Mouse (Mus musculus): ENCODE results near the gene Pik3c2b.
A peak's percentile ranks its signal among the peaks of the same experiment; 100 is the strongest.

The Pik3c2b gene

GRCm38 (mm10) chr1:133091483-133091882 lies 46.0 kb downstream of the Pik3c2b start:
- DNase-seq (ENCODE audit: low spot score in 2 of 2), result no peak

DNA sequence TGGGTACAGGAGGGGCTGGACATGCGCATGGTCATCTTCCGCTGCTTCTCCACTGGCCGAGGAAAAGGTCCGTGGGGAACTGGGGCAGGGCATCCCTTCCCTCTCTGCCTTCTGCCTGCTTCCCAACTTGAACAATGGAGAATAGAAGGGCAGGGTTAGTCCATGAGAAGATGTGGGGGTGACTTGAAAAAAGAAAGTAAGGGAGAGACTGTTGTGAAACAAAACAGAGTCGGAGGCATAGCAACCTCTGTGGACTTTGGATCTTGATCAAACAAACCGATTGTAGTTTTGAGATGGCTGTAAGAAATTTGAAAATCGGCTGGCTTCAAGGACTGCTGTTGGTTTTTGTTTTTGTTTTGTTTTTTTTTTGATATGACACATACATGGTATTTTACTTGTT lies 48.3 kb downstream of the Pik3c2b start:
- no peak for DNase-seq (ENCODE audit: low spot score in 2 of 2)

DNA sequence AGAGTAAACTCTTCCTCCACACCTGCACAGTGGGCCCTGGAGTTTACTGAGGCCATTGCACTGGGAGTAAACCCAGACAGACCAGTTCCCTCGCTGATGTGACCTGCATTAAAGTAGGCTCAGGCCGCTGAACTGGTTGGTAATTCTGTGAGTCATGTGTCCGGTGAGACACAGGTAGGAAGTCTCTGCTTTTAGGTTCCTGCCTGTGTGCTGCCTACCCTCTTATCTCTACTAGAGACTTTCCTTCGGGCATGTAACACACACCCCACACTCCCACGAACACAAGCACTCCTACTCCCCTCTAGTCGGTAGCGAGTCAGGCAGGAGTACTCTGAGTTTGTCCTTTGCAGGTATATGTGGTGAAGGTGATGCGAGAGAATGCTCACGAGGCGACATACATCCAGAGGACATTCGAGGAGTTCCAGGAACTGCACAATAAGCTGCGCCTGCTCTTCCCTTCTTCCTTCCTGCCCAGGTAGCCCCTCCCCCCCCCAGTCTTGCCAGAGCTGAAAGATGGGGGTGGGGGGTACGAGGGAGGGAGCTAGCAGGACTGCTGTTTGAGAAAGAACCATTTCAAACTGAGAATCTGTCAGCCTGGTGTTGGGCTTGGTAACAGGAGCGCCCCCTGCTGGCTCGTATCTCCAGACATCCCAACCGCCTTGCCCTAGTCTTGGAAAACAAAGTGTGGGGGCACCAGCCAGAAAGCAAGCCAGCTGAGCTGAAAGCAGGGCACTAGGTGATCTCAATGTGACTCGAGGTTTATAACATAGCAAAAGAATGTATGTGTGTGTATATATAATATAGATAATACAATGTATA lies 55.7 kb downstream of the Pik3c2b start:
- peak; percentile 51 to 68 for DNase-seq (ENCODE audit: low spot score in 2 of 2)

DNA sequence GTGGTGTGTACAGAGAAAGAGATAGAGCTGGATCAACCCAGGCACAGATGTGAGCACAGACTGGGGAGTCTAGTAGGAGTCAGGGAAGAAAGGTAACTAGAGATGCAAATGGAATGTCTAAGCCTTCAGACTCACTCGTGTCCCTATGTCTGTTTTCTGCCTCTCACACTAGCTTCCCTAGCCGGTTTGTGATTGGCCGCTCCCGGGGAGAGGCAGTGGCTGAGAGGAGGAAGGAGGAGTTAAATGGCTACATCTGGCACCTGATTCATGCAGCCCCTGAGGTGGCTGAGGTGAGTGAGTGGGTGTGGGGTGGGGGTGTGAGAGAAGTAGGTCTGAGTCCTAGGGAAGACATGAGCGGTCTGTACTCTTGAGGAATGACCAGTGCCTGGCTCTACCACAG lies 56.6 kb downstream of the Pik3c2b start:
- no peak for DNase-seq (ENCODE audit: low spot score in 2 of 2)

DNA sequence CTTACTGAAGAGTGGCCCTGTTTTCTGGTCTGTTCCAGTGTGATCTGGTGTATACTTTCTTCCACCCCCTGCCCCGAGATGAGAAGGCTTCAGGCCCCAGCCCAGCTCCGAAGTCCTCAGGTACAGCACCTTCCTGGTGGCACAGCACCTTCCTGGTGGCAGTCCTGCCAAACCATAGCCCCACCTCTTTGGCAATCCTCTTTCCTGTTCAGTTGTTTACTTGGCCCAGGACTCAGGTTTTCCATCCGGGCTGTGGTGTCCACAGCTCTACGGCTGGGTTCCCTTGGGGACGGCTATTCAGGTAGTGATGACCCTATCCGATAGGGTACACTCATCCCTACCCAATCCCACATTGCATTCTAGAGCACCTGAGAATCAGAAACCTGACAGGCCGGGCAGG lies 57.8 kb downstream of the Pik3c2b start:
- DNase-seq (ENCODE audit: low spot score in 2 of 2), result no peak

DNA sequence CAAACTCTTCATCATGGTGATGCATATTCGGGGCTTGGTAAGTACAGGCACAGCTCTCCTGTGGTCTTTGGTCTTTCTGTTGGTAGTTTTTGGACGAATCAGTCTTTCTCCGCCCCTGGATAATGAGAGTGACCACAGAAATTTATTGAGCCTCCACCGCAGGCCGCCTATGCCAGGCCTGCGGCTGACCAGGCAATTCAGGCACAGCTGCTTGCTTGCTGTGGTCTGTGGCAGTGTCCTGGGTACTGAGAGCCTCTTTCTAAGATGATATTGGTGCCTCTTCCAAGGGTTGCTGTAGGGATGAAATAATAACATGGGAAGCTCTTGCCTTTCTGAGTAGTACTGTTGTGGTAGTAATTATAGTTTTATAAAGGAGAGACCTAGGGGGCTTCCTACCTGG lies 58.4 kb downstream of the Pik3c2b start:
- DNase-seq (ENCODE audit: low spot score in 2 of 2), result no peak

DNA sequence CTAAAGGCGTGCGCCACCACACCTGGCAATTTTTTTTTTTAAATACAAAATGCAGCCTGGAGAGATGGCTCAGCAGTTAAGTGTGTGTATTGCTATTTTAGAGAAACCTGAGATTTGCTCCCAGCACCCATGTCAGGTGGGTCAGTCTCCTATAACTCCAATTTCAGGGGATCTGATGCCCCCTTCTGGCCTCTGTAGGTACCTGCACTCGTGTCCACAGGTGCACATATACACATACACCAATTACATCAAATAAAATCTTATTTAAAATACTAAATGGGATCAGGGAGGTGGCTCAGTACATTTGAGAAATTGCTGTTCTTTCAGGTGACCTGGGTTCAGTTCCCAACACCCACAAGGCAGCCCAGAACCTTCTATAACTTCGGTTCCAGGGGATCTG lies 70.6 kb downstream of the Pik3c2b start:
- DNase-seq (ENCODE audit: low spot score in 2 of 2), result no peak

DNA sequence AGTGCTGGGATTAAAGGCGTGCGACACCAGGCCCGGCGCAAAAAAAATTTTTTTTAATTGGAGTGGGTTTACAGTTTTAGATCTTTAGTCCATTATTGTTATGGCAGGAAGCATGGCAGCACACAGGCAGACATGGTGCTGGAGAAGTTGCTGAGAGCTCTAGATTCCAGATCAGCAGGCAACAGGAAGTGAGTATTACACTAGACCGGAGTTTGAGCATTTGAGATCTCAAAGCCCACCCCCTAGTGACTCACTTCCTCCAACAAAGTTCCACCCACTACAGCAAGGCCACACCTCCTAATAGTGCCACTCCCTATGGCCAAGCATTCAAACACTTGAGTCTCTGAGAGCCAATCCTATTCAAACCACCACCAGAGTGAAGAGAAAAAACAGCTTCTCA lies 72.7 kb downstream of the Pik3c2b start:
- no peak for DNase-seq (ENCODE audit: low spot score in 2 of 2)

GRCm38 (mm10) chr1:133118844-133119243 lies 73.4 kb downstream of the Pik3c2b start:
- no peak for DNase-seq (ENCODE audit: low spot score in 2 of 2)

GRCm38 (mm10) chr1:133119931-133120712 lies 74.7 kb downstream of the Pik3c2b start:
- DNase-seq (ENCODE audit: low spot score in 2 of 2), result no peak

- DNase-seq (ENCODE audit: low spot score in 2 of 2), result no peak
These were observed 75.8 kb downstream of the Pik3c2b start for GRCm38 (mm10) chr1:133121246-133121645.

- DNase-seq (ENCODE audit: low spot score in 2 of 2), result no peak
These were observed 78.7 kb downstream of the Pik3c2b start for GRCm38 (mm10) chr1:133124137-133124536.

- DNase-seq (ENCODE audit: low spot score in 2 of 2), result no peak
These were observed 80.3 kb downstream of the Pik3c2b start for GRCm38 (mm10) chr1:133125640-133126364.

- DNase-seq (ENCODE audit: low spot score in 2 of 2), result no peak
These were observed 80.9 kb downstream of the Pik3c2b start for GRCm38 (mm10) chr1:133126365-133126740.

- no peak for DNase-seq (ENCODE audit: low spot score in 2 of 2)
These were observed 81.9 kb downstream of the Pik3c2b start for GRCm38 (mm10) chr1:133127328-133127727.

DNA sequence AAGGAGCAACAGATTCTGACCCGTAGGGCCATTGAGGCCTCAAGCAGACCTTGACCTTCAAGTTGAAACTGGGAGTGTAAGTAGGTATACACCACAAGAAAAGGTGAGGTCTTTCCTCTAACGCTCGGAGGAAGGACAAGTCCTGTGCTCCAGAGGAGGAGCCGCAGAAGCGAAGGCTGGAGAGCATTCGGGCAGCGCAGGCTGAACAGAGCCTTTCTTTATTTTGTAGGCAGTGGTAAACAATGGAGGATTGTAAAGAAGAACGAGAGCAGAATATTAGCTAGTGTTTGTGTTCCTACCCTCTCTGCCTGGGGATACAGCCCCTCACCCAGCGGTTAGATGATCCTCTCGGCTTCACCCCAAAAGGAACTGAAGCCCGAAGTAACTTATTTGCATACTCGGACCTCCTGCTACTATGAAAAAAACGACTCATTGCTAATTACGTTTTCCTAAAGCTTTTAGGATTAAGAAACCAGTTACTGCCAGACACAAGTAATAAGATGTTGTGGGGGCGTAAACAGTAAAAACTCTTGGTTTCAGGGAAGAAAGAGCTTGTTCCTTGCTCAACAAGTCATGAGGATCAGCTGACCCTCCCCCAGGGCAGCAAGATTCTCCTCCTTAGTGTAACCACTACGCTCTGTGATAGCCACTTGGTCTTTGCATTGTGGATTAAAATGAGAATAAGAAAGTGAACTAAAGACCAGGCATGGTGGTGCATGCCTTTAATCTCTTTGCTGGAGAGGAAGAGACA lies 84.2 kb downstream of the Pik3c2b start:
- DNase-seq (ENCODE audit: low spot score in 2 of 2), result no peak

DNA sequence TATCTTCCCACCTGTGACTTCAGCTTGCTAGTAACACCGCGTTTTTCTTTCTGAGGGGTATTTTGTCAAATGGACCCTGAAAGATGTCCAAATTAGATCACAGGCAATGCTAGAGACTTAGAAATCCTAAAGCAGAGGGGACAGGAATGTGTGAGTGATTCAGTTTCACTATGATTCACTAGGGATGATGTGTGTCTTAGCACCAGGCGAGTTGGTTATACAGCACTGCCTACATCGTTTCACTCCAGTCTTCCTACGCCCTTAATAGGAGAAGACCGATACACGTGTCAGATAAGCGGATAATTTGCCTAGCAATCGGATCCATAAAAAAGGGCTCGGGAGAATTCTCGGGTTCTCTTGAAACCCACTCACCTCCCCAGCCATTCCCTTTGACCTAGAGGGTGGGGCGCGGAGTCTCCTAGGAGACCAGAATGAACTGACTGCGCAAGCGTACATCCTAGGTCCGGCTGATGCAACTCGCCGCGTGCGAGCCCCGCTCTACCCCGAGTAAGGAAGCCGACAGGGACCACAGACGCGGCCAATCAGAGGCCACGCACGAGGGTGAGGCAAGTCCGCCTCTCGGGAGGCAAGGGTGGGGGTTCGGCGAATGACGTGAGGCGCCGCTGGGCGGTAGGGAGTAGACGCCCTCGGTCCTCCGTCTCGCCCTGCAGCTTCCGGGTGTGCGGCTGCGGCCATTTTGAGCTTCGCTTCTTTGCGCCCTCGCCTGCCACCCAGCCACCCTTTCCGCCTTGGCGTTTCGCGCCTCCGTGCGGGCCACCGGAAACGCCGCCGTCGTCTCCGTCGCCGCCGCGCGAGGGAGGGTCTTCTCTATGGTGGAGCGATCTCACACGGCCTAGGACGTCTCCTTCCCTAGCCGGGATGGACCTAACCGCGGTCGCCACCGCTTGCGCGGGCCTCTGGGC lies 85.4 kb downstream of the Pik3c2b start, which contains the start of gene Ppp1r15b:
Ppp1r15b (plus strand) TSS at position 506 of the 923 bp plus-strand sequence.
- peak; percentile 92 to 100 for DNase-seq (ENCODE audit: low spot score in 2 of 2)

DNA sequence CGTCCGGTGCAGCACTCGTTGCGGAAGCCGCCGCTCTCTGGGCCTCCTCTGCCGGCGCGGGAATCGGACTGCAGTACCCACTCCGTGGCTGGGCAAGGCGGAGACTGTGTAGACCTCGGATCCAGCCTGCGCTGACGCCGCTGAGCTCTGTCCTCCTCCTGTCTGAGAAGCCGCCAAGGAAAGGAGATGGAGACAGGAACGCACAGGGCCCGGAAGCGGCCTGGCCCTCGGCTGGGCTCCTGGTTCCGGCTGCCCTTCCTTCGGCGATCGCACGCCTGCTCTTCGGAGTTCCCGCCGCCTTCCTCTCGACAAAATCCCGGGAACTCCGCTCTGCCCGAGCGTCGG lies 86.1 kb downstream of the Pik3c2b start:
- DNase-seq (ENCODE audit: low spot score in 2 of 2), result no peak

DNA sequence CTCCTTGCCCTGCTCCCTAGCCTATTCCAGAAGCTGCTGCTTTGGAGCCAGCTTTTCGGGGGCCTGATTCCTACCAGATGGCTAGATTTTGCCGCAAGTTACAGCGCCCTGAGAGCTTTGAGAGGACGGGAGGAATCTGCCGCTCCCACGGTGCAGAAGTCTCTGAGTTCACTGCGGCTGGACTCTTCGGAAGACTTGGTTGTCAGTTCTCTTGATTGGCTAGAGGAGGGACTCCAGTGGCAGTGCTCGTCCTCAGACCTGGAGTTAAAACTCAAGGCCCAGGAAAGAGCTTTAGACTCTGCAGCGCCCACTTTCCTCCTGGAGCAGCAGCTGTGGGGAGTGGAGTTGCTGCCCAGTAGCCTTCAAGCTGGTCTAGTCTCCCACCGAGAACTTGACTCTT lies 86.5 kb downstream of the Pik3c2b start:
- DNase-seq (ENCODE audit: low spot score in 2 of 2), result peak in 1 of 2 experiments; percentile 20

All from urinary bladder, adult 18-20 months (tissue).